Mouse (Mus musculus): Measurements from ENCODE around the gene Msmp. TPM values are rescaled to one million over a fixed set of nuclear protein-coding genes. Genes with fewer than 3 reads are reported as not detected.

Gene Msmp
- polyA plus RNA-seq, 1 experiment, result 0.23 TPM

DNA sequence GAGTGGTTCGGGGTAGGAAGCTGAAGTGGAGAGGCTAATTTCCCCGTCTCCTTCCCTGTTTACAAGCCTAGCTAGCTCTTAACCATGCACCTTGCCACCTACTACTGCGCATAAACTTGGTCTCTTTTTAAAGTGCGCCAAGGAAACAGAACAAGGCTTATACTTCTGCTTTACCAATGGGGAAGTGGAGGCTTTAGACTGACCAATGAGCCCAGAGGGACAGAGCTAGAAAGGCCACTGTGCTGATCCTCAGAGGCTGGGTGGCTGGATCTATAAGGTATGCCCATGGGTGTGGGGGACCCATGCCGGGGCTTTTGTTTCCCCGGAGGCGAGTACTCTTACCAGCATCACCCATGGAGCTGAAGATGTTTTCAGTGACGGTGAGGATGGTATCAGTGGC lies 37.1 kb downstream of the Msmp start:
- no peak for DNase-seq (ENCODE audit: low read depth in 1 of 2, low spot score in 2 of 2)
- WGBS, result 88% methylated on average over 8 of the region's 8 CpGs
- H3K4me1 ChIP-seq (ENCODE audit: control insufficient read depth, insufficient read depth, insufficient read length), result no peaks in the 10 kb centered on the region
- H3K27me3 ChIP-seq (ENCODE audit: control insufficient read depth, insufficient read depth, low read length), result no peaks in the 10 kb centered on the region
- no peak overlapping the region for H3K27ac ChIP-seq (ENCODE audit: insufficient read depth, low read length)
- H3K36me3 ChIP-seq (ENCODE audit: control insufficient read depth, insufficient read depth, low read length), result peaks cover 90% of the 10 kb centered on the region
- H3K4me3 ChIP-seq (ENCODE audit: extremely low read depth, insufficient read depth, insufficient read length), result no peak overlapping the region
- TF ChIP-seq CTCF (IDR thresholded peaks at IDR 0.05; ENCODE audit: extremely low read depth, insufficient read depth, insufficient read length, insufficient replicate concordance) (no peak), POLR2A (IDR thresholded peaks at IDR 0.05; ENCODE audit: low read depth, low read length) (no peak)

- TF ChIP-seq POLR2A (IDR thresholded peaks at IDR 0.05; ENCODE audit: low read depth, low read length) (no peak), CTCF (IDR thresholded peaks at IDR 0.05; ENCODE audit: extremely low read depth, insufficient read depth, insufficient read length, insufficient replicate concordance) (no peak)
- 92% methylated on average over 12 of the region's 12 CpGs for WGBS
- H3K4me1 ChIP-seq (ENCODE audit: control insufficient read depth, insufficient read depth, insufficient read length), result no peaks in the 10 kb centered on the region
- H3K4me3 ChIP-seq (ENCODE audit: extremely low read depth, insufficient read depth, insufficient read length), result no peak overlapping the region
- H3K36me3 ChIP-seq (ENCODE audit: control insufficient read depth, insufficient read depth, low read length), result peaks cover 90% of the 10 kb centered on the region
- no peak overlapping the region for H3K27ac ChIP-seq (ENCODE audit: insufficient read depth, low read length)
- H3K27me3 ChIP-seq (ENCODE audit: control insufficient read depth, insufficient read depth, low read length), result no peaks in the 10 kb centered on the region
- DNase-seq (ENCODE audit: low read depth in 1 of 2, low spot score in 2 of 2), result no peak
Measured at GRCm38 (mm10) chr4:43546375-43547047, 37.8 kb downstream of the Msmp start.

DNA sequence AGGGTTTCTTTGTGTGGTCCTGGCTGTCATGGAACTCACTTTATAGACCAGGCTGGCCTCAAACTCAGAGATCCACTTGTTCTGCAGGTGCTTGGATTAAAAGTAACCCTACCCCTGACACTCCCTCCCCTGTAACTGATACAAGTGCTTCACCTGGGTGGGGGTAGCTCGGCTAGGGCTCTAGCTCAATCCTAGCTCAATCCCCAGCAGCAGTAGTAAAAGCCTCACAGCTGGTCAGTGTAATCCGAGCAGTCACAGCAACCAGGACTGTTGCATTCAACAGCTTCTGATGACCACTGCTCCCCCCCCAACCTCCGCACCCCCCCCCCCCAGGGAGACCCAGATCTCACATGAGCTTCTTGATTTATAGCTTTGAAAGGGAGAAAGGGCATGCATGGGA lies 42.2 kb downstream of the Msmp start:
- H3K4me3 ChIP-seq (ENCODE audit: extremely low read depth, insufficient read depth, insufficient read length), result no peak overlapping the region
- no peak for DNase-seq (ENCODE audit: low read depth in 1 of 2, low spot score in 2 of 2)
- TF ChIP-seq CTCF (IDR thresholded peaks at IDR 0.05; ENCODE audit: extremely low read depth, insufficient read depth, insufficient read length, insufficient replicate concordance) (no peak), POLR2A (IDR thresholded peaks at IDR 0.05; ENCODE audit: low read depth, low read length) (no peak)
- no peaks in the 10 kb centered on the region for H3K27me3 ChIP-seq (ENCODE audit: control insufficient read depth, insufficient read depth, low read length)
- no peaks in the 10 kb centered on the region for H3K4me1 ChIP-seq (ENCODE audit: control insufficient read depth, insufficient read depth, insufficient read length)
- H3K27ac ChIP-seq (ENCODE audit: insufficient read depth, low read length), result no peak overlapping the region
- peaks cover 87% of the 10 kb centered on the region for H3K36me3 ChIP-seq (ENCODE audit: control insufficient read depth, insufficient read depth, low read length)
- WGBS, result 95% methylated on average over 3 of the region's 3 CpGs

GRCm38 (mm10) chr4:43536031-43536430 lies 48.3 kb downstream of the Msmp start:
- 91% methylated on average over 9 of the region's 9 CpGs for WGBS
- H3K27ac ChIP-seq (ENCODE audit: insufficient read depth, low read length), result no peak overlapping the region
- H3K36me3 ChIP-seq (ENCODE audit: control insufficient read depth, insufficient read depth, low read length), result peaks cover 90% of the 10 kb centered on the region
- H3K27me3 ChIP-seq (ENCODE audit: control insufficient read depth, insufficient read depth, low read length), result no peaks in the 10 kb centered on the region
- TF ChIP-seq CTCF (IDR thresholded peaks at IDR 0.05; ENCODE audit: extremely low read depth, insufficient read depth, insufficient read length, insufficient replicate concordance), result no peak
- TF ChIP-seq POLR2A (IDR thresholded peaks at IDR 0.05; ENCODE audit: low read depth, low read length), result no peak
- H3K4me1 ChIP-seq (ENCODE audit: control insufficient read depth, insufficient read depth, insufficient read length), result no peaks in the 10 kb centered on the region
- no peak overlapping the region for H3K4me3 ChIP-seq (ENCODE audit: extremely low read depth, insufficient read depth, insufficient read length)
- DNase-seq (ENCODE audit: low read depth in 1 of 2, low spot score in 2 of 2), result no peak

DNA sequence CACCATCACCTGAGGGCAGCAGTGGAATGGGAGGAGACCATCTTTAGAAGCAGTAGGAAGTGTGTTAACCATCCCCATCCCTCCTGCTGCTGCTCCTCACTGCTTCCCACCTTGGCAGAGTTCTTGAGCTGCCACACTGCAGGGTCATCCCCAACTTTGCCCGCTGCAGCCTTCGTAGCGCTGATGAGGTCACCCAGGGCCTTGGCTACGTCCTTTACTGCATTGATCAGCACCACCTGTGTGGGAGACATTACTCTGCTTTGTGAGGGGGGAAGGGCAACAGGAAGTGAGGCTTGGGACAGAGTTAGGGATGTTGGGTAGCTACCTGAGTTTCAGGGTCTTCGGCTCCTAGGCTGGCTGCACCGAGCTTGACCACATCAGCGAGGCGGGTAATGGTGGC lies 48.7 kb downstream of the Msmp start:
- Histone ChIP-seq H3K36me3 (ENCODE audit: control insufficient read depth, insufficient read depth, low read length) (peaks cover 92% of the 10 kb centered on the region), H3K27ac (ENCODE audit: insufficient read depth, low read length) (no peak overlapping the region), H3K27me3 (ENCODE audit: control insufficient read depth, insufficient read depth, low read length) (no peaks in the 10 kb centered on the region), H3K4me1 (ENCODE audit: control insufficient read depth, insufficient read depth, insufficient read length) (no peaks in the 10 kb centered on the region), H3K4me3 (ENCODE audit: extremely low read depth, insufficient read depth, insufficient read length) (no peak overlapping the region)
- TF ChIP-seq POLR2A (IDR thresholded peaks at IDR 0.05; ENCODE audit: low read depth, low read length) (no peak), CTCF (IDR thresholded peaks at IDR 0.05; ENCODE audit: extremely low read depth, insufficient read depth, insufficient read length, insufficient replicate concordance) (no peak)
- 99% methylated on average over 8 of the region's 8 CpGs for WGBS
- DNase-seq (ENCODE audit: low read depth in 1 of 2, low spot score in 2 of 2), result no peak

- Histone ChIP-seq H3K36me3 (ENCODE audit: control insufficient read depth, insufficient read depth, low read length) (peaks cover 68% of the 10 kb centered on the region), H3K27ac (ENCODE audit: insufficient read depth, low read length) (peak overlapping the region; percentile 52), H3K4me3 (ENCODE audit: extremely low read depth, insufficient read depth, insufficient read length) (no peak overlapping the region), H3K27me3 (ENCODE audit: control insufficient read depth, insufficient read depth, low read length) (no peaks in the 10 kb centered on the region), H3K4me1 (ENCODE audit: control insufficient read depth, insufficient read depth, insufficient read length) (no peaks in the 10 kb centered on the region)
- no peak for DNase-seq (ENCODE audit: low read depth in 1 of 2, low spot score in 2 of 2)
- no peak for TF ChIP-seq POLR2A (IDR thresholded peaks at IDR 0.05; ENCODE audit: low read depth, low read length)
- TF ChIP-seq CTCF (IDR thresholded peaks at IDR 0.05; ENCODE audit: extremely low read depth, insufficient read depth, insufficient read length, insufficient replicate concordance), result no peak
- WGBS, result 81% methylated on average over 9 of the region's 9 CpGs
Measured at GRCm38 (mm10) chr4:43533270-43533669, 51.0 kb downstream of the Msmp start.

Other genes with a start within 250 kb of the Msmp start
- 7.4 and 8.5 TPM in 2 replicates for gene Rusc2, start 202.5 kb downstream of the Msmp start, polyA plus RNA-seq (2012; rRNA removed)
- not detected in 2 replicates for gene Fam166b, start 155.4 kb downstream of the Msmp start, polyA plus RNA-seq (2012; rRNA removed)
- gene Tesk1, start 142.6 kb downstream of the Msmp start, polyA plus RNA-seq (2012; rRNA removed), result 49.6 and 64.5 TPM in 2 replicates
- 109 and 140 TPM in 2 replicates for gene Cd72, start 129.9 kb downstream of the Msmp start, polyA plus RNA-seq (2012; rRNA removed)
- gene Sit1, start 100.8 kb downstream of the Msmp start, polyA plus RNA-seq (2012; rRNA removed), result 15.3 and 17.1 TPM in 2 replicates
- 85.4 and 191 TPM in 2 replicates for gene Ccdc107, start 91.6 kb downstream of the Msmp start, polyA plus RNA-seq (2012; rRNA removed)
- gene Arhgef39, start 84.8 kb downstream of the Msmp start, polyA plus RNA-seq (2012; rRNA removed), result 12.7 and 16.8 TPM in 2 replicates
- gene Car9, start 77.5 kb downstream of the Msmp start, polyA plus RNA-seq (2012; rRNA removed), result 2.0 TPM in 2 replicates
- gene Tpm2, start 60.7 kb downstream of the Msmp start, polyA plus RNA-seq (2012; rRNA removed), result 11.8 and 13.8 TPM in 2 replicates
- gene Creb3, start 22.2 kb downstream of the Msmp start, polyA plus RNA-seq (2012; rRNA removed), result 48.8 and 54.0 TPM in 2 replicates
- 163 and 208 TPM in 2 replicates for gene Tln1, start 21.8 kb downstream of the Msmp start, polyA plus RNA-seq (2012; rRNA removed)
- 42.4 and 44.3 TPM in 2 replicates for gene Rgp1, start 5.8 kb downstream of the Msmp start, polyA plus RNA-seq (2012; rRNA removed)
- gene Gba2, start 5.6 kb downstream of the Msmp start, polyA plus RNA-seq (2012; rRNA removed), result 28.8 and 34.2 TPM in 2 replicates
- gene Npr2, start 47.4 kb upstream of the Msmp start, polyA plus RNA-seq (2012; rRNA removed), result 10.2 and 13.6 TPM in 2 replicates
- gene Spag8, start 69.1 kb upstream of the Msmp start, polyA plus RNA-seq (2012; rRNA removed), result 0.55 and 0.57 TPM in 2 replicates
- 23.2 and 26.6 TPM in 2 replicates for gene Hint2, start 72.0 kb upstream of the Msmp start, polyA plus RNA-seq (2012; rRNA removed)
- 3.8 and 4.5 TPM in 2 replicates for gene Tmem8b, start 84.5 kb upstream of the Msmp start, polyA plus RNA-seq (2012; rRNA removed)
- gene Fam221b, start 84.7 kb upstream of the Msmp start, polyA plus RNA-seq (2012; rRNA removed), result not detected in 2 replicates
- not detected in 2 replicates for gene Olfr70, start 116.3 kb upstream of the Msmp start, polyA plus RNA-seq (2012; rRNA removed)
- not detected in 2 replicates for gene Olfr71, start 125.8 kb upstream of the Msmp start, polyA plus RNA-seq (2012; rRNA removed)
- 0.69 and 0.79 TPM in 2 replicates for gene Hrct1, start 142.7 kb upstream of the Msmp start, polyA plus RNA-seq (2012; rRNA removed)
- gene Spaar, start 145.5 kb upstream of the Msmp start, polyA plus RNA-seq (2012; rRNA removed), result 0.12 and 0.15 TPM in 2 replicates
- gene Olfr159, start 186.5 kb upstream of the Msmp start, polyA plus RNA-seq (2012; rRNA removed), result not detected in 2 replicates
- not detected in 2 replicates for gene Olfr156, start 239.4 kb upstream of the Msmp start, polyA plus RNA-seq (2012; rRNA removed)